Mouse (Mus musculus) MEL (cell line): ENCODE data around the gene Nos1ap.

Experiments
- CTCF ChIP-seq, 3 experiments: IDR thresholded peaks in 2 of 3; conservative IDR thresholded peaks in 1 of 3; 2 replicates each; pipeline ENCODE4 v1.5.1; 2011 to 2012; ENCODE audit warnings: low read length in 3 of 3, low read depth in 2 of 3, mild to moderate bottlenecking in 2 of 3, improper control_type of control experiment in 1 of 3, inconsistent platforms in 1 of 3, mixed read lengths in 1 of 3, moderate library complexity in 1 of 3; ENCODE audit not compliant: control insufficient read depth in 1 of 3, insufficient read depth in 1 of 3, poor library complexity in 1 of 3, severe bottlenecking in 1 of 3
- EP300 ChIP-seq, 2 experiments: IDR thresholded peaks; 2 replicates each; pipeline ENCODE4 v1.6.1; 2011; ENCODE audit warnings: improper control_type of control experiment in 2 of 2, low read length in 2 of 2, low read depth in 1 of 2, mild to moderate bottlenecking in 1 of 2
- POLR2AphosphoS2 ChIP-seq: IDR thresholded peaks from 2 replicates; pipeline ENCODE4 v1.6.1; 2011; ENCODE audit warnings: low read length, improper control_type of control experiment
- SMC3 ChIP-seq: IDR thresholded peaks from 2 replicates; pipeline ENCODE4 v1.6.1; 2011; ENCODE audit warnings: low read depth, low read length, improper control_type of control experiment
- TAL1 ChIP-seq: IDR thresholded peaks from 2 replicates; pipeline ENCODE4 v1.6.1; 2012; ENCODE audit warnings: mild to moderate bottlenecking, inconsistent platforms, low read length, moderate library complexity, mixed read lengths
- ZKSCAN1 ChIP-seq: IDR thresholded peaks from 2 replicates; pipeline ENCODE4 v1.6.1; 2012; ENCODE audit warnings: low read depth, mild to moderate bottlenecking, inconsistent platforms, low read length, improper control_type of control experiment, moderate library complexity

DNA sequence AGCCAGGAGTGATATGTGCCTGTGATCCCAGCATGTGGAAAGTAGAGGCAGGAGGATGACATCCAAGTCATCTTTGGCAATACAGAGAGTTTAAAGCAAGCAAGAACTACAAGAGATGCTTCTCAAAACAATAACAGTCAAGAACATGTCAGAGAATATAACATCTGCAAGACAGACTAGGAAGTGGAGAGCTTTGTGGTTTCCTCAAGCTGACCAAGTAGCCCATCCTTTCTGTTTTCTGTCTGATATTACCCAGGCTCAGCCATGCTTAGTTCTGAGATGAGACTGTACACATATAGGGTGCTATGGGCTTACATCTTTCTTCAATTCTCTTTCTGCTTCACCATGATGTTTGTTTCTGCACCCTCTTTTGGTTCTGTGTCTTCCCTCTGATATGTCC lies 316.4 kb downstream of the Nos1ap start:
- TF ChIP-seq EP300 (IDR thresholded peaks at IDR 0.05; ENCODE audit: low read depth in 1 of 2, low read length in 2 of 2) = no peak
- TF ChIP-seq TAL1 = no peak
- TF ChIP-seq SMC3 = no peak
- TF ChIP-seq CTCF (IDR thresholded peaks at IDR 0.05 in 2 of 3, conservative IDR thresholded peaks at IDR 0.05 in 1 of 3; ENCODE audit: control insufficient read depth in 1 of 3, insufficient read depth in 1 of 3, low read depth in 2 of 3, low read length in 3 of 3, poor library complexity in 1 of 3, severe bottlenecking in 1 of 3) = no peak
- TF ChIP-seq POLR2AphosphoS2 = no peak
- no peak for TF ChIP-seq ZKSCAN1
